Mouse (Mus musculus) R1 (cell line): ENCODE data around the gene Supt3.

Experiments
- DNase-seq: peaks from one replicate; pipeline ENCODE4 v3.0.0-alpha.2; 2018; ENCODE audit warnings: low read depth, low spot score

Supt3 gene

DNA sequence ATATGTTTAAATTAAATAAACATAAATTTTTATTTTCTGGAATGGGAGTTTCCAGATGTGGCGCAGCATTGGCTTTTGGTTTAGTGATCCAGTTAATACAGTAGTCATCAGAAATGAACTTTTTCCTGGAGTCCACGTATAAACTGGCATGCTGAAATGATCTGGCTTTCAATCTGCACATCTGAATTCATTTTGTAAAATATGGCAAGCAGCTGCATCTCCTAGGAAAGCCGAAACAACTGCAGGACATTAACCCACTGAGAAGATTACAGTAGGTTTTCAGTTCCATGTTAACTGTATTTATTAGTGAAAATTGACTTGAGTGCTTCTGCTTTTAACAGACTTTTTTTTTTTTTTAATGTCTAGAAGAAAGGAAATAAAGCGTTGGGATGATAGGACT, 5.4 kb downstream of the Supt3 start:
- DNase-seq, result no peak

GRCm38 (mm10) chr17:44783143-44783542, 6.2 kb downstream of the Supt3 start:
- no peak for DNase-seq

DNA sequence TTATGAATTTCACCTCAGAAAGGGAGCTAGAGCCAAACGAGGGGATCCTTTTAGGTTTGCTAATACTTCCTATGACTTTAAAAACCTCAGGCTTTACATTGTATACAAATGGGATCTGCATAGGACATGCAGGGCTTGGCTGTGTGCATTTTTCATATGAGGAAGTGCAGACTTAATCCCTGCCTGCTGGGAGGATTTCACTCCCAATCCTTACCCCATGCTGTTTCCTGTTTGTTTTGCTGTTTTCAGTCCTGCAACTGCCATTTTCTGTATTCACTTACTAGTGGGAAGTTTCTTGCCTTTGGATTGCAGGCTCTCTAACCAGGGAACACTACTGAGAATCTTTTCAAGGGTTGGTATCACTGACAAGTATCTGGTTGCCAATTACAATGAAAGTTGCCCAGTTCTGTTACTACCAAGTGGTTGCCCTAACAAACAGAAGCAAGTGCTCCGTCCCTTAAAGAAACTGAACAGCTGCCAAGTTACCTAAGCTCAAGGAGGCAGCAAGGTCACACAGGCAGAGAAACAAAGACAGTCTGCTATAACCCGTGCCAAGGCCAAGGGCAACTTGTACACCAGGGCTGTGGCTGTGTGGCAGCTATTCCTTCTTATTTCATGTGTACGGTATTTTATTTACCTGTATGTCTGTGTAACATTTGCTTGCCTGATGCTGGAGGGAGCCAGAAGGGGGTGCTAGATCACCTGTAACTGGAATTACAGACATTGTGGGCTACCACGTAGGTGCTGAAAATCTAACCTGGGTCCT, 12.2 kb downstream of the Supt3 start:
- DNase-seq, result peak; percentile 65

GRCm38 (mm10) chr17:44792218-44792917, 15.4 kb downstream of the Supt3 start:
- no peak for DNase-seq

DNA sequence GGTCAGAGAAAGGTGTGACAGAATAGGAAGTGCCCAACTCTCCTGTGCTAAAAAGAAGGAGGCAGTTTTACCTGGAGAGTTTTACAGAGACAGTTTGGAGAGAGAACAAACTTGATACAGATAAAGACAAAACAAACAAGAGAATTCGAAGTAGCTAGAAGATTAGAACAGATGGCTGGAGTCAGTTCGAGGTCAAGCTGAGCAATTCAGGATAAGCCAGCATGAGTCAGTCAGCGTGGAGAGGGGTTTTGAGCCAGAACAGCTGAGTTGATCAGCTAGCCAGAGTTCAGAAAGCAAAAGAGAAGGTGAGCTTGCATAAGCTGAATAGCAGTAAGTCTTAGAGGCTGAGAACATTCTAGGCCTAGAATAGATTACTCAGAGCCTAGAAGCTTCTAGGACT, 20.4 kb downstream of the Supt3 start:
- no peak for DNase-seq

DNA sequence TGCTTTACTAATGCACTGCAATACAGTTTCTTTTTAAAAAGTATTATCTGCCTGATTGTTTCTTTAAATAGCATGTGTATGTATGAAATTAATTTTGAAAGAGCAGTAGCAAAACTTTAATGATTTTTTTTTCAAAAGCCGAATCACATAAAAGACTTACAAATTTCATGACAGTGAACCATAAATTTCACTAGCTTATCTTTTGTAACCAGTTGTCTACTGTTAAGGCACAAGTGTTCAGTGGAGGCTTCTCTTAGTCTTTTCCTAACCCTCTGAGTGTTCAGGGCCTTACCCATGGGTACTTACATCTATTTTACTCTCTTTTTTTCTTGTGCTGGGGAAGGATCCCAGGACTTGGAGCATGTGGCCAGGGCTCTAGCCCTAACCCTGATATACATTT, 30.1 kb downstream of the Supt3 start:
- no peak for DNase-seq

DNA sequence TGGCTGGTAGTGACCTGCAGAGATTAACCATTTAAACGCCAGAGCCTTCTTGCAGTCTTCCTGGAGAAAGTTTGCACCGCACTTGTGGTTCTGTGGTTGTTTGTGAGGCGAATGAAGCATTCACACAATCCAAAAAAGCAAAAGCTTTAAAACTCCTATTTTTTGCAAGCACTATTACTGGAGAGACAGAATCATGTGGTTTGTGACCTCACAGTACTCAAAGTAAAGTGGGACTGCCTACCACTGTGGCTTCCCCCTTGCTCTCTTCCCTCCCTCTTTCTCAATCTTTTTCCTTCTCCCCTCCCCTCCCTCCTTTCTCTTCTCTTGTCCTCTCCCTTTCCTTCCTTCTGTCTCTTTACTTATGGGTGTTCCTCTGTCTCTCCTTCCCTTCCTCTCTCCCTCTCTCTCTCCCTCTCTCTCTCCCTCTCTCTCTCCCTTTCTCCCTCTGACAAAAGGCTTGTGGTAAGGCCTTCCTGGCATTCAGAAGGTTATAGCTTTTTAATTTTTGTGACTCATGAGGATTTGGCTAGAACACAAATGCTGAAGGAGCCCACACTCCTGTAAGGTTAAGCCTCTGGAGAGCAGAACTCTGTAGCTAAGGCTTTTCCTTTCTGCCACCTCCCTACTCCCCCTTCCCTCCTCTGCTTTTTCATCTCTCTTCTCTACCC, 37.7 kb downstream of the Supt3 start, which contains the start of gene Runx2:
TSS of gene Runx2 (minus strand) at position 290 of the 668 bp plus-strand sequence.
- DNase-seq, result no peak

- DNase-seq, result no peak
These were observed 41.9 kb downstream of the Supt3 start for GRCm38 (mm10) chr17:44818825-44819224.

DNA sequence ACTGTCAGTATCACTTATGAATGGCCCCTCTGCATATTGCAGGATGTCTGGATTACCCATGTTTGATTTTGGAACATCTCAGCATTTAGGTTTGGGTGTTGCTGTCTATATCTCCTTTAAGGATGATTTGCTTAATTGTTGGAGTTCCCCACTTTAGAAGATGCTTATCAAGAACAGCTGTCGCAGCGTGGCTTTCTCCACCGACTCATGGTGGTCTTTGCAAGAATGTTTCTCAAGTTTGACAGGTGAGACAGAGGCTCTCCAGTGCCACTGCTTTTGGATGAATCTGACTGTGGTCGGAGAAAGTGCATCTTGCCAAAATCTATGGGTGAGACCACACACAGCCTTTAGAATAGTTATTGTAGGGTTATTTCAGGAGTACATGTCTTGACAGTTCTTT, 42.9 kb downstream of the Supt3 start:
- DNase-seq, result no peak

DNA sequence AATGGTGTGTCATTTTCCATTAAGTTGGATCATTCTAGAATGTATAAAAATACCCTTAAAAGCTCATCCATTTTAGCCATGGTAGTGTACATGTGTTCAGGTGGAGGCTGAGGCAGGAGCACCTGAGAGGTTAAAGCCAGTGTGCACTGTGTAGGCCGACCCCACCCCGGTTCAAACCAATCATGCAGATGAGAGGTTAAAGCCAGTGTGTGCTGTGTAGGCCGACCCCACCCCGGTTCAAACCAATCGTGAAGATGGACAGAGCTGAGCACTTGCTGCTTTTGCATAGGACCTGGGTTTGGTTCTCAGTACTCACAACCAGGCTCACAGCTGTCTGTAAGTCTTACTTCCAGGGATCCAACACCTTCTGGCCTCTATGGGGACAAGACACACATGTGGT, 45.0 kb downstream of the Supt3 start:
- DNase-seq, result peak; percentile 16

- no peak for DNase-seq
These were observed 50.2 kb downstream of the Supt3 start for GRCm38 (mm10) chr17:44827124-44827523.

- DNase-seq, result no peak
These were observed 51.0 kb downstream of the Supt3 start for GRCm38 (mm10) chr17:44827964-44828363.

- DNase-seq, result no peak
These were observed 52.6 kb downstream of the Supt3 start for GRCm38 (mm10) chr17:44829587-44829986.

DNA sequence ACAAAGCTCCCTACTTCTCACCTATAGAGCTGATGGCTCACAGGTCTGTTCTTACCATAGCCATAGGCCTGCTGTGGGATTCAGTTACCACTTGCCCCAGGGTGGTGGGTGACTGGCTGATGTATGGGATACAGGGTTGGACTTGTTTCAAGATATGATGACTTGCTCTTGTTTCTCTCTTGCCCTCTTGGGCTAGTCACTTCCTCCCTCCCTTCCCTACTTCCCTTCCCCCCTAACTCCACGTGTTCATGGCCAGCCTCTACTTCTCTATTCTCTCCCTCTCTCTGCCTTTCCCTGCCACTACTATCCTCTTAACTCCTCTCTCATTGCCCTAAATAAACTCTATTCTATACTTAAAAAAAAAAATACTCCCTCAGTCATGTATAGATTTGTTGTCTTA, 54.2 kb downstream of the Supt3 start:
- DNase-seq, result no peak

- no peak for DNase-seq
These were observed 65.2 kb downstream of the Supt3 start for GRCm38 (mm10) chr17:44842184-44842583.

DNA sequence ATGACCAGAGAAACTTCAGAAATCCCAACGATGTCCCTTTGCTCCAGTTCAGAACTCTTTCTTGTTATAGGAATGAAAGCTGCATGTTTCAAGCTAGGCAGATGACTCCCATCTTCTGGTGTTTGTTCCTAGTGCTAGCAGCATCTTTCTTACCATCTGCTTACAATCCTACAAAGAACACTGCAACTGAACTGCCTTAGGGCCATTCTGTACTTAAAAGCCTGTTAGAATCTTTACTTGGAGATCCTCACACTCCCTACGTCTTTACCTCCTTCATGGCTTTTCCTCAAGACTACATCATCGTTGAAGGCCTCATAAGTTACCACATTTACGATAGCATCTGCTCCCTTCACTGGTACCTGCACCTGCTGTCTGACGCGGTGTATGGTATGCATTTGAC, 86.2 kb downstream of the Supt3 start:
- DNase-seq, result no peak

GRCm38 (mm10) chr17:44893592-44893991, 116.6 kb downstream of the Supt3 start:
- DNase-seq, result peak; percentile 5

DNA sequence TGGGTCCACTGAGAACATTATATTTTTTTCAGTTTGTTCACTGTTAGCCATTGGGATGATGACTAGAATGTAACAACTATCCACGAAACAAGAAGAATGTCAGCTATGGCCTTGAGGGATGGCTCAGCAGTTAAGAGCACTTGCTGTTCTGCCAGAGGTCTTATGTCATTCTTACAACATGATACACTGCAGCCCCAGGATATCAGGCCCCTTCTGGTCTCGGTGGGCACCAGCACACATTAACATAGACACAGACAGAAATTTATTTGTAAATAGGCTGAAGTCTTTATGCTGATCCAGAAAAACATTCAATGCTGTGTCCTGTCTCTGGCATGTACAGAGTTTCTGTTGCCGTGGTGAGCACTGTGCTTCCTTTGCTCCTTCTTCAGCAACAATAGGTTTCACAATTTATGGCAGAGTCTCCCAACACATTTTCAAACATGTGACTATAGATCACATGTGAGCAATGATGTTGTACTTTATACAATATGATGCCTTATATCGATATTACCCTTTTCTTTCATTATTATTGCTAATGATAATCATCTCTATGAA, 166.7 kb downstream of the Supt3 start:
- no peak for DNase-seq

GRCm38 (mm10) chr17:44945333-44945732, 168.4 kb downstream of the Supt3 start:
- DNase-seq, result no peak

DNA sequence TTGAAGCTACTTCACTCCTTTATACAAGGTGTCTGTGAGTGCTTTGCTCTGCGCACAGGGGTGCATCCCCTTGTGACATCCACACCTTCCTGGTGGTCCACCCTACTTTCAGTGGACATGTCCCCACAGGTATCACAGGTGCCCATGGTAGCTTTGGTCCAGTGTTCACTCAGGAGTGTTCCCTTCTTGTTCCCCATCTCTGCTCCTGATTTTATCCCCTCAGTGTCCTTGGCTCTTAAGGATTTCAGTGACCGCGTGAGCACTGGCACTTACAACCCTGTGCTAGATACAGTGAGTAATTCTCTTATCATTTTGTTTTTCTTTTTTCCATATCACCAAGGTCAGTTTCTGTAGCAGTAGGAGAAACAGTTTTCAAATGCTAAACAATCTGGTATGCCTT, 171.4 kb downstream of the Supt3 start:
- DNase-seq, result no peak

- DNase-seq, result no peak
These were observed 179.7 kb downstream of the Supt3 start for GRCm38 (mm10) chr17:44956671-44957070.

DNA sequence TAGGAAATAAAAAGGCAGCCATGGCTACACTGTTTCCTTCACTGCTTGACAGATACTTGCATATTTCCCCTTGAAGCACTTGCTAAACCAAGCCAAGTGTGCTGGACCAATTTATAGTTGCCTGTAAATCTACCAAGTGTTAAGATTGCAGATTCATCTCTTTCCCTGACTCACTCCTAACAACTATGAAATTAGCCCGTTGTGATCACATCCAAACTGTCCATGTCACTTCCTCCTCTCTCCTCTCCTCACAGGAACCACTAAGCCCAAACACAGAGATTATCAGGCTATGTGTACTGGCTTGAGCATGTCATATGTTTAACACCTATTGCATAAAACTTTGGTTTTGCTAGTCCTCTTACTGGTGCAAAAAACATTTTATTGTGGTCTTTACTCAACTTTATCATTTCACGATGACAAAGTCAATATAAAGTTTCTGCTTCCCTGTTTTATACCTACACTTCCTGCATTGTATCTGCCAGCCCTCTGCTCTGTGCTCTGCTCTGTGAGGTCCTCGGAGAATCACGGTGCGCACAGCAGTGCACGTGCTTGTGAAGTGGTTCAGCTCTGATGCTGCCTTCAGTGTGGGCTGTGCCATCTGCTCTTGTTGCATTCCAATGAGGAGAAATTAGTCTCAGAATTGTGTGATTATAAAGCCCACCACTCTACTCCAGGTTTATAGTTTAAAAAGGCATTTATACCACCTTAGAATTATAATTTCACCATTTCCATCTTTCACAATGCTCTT, 186.3 kb downstream of the Supt3 start:
- no peak for DNase-seq
